Mouse (Mus musculus): Measurements from ENCODE around the gene Mbnl2. TPM values are rescaled to one million over a fixed set of nuclear protein-coding genes. Genes with fewer than 3 reads are reported as not detected.

Mbnl2 gene
- polyA plus RNA-seq, 3 experiments from 2014 or later: 42.4 to 57.5 (median 51.7) TPM

- ATAC-seq: no peak
Observed at GRCm38 (mm10) chr14:120298439-120298838, 23.0 kb downstream of the Mbnl2 start.

- no peak for ATAC-seq
Observed at GRCm38 (mm10) chr14:120299716-120300115, 24.2 kb downstream of the Mbnl2 start.

GRCm38 (mm10) chr14:120300191-120300590 lies 24.7 kb downstream of the Mbnl2 start:
- no peak for ATAC-seq

DNA sequence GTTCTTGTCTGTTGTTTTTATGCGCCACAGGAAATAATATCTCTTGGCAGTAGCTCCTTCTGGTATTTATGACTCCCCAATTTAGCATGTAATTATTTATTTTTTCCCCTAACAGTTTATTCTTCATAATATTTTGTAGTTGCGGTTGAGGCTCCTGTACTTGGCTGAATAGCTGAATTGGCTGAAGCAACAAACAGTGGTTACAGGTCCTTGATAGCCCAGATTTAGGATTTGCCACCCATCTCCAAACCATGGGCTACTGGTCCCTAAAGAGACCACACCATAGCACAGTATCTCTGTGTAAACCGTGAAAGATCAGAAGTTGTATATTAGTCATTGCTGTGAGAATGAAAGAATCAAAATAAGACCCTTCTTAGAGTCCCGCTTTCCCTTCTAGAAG lies 25.3 kb downstream of the Mbnl2 start:
- no peak for ATAC-seq

GRCm38 (mm10) chr14:120302913-120303548 lies 27.6 kb downstream of the Mbnl2 start:
- no peak for ATAC-seq

- ATAC-seq: peak; percentile 21
Observed at GRCm38 (mm10) chr14:120306229-120306628, 30.8 kb downstream of the Mbnl2 start.

DNA sequence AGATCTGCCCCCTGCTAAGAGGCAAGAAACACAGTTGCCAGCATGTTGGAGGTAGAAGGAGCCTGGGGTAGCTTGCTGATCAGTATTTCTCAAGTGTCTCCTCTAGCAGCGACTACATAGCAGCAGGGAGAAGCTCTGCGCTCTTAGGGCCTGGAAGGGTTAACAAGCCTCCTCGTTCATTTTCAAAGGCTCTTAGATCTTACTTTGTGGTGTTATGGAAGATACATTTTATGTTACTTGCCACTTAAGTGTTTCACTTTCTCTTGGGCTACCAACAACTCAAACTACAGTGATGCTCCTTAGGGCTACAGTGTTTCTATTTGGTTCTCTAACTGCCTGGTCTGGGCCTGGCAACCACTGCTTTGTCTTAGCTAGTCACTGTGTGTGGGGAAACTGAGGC lies 31.9 kb downstream of the Mbnl2 start:
- peak; percentile 42 for ATAC-seq

DNA sequence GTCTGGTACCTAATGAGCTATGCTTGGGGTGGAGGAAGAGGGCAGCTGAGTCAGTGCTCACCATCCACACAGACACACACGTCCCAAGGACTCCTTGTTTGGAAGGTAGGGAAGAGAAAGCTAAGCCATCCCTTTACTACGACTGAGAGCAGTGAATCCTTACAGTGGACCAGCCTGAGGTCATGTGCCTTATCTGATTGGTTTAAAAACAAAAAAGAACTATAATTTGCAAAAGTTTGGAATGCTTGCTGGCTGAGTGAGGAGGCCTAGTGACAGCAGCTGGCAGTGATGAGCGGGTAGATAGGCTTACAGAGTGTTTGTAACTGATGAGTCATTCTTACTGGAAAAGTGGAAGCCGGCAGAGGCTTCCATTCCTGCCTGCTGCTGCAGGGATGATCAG lies 32.5 kb downstream of the Mbnl2 start:
- ATAC-seq: no peak

- ATAC-seq: no peak
Observed at GRCm38 (mm10) chr14:120309691-120310090, 34.2 kb downstream of the Mbnl2 start.

- no peak for ATAC-seq
Observed at GRCm38 (mm10) chr14:120311330-120312097, 36.0 kb downstream of the Mbnl2 start.

- peak; percentile 82 for ATAC-seq
Observed at GRCm38 (mm10) chr14:120312661-120313406, 37.4 kb downstream of the Mbnl2 start.

DNA sequence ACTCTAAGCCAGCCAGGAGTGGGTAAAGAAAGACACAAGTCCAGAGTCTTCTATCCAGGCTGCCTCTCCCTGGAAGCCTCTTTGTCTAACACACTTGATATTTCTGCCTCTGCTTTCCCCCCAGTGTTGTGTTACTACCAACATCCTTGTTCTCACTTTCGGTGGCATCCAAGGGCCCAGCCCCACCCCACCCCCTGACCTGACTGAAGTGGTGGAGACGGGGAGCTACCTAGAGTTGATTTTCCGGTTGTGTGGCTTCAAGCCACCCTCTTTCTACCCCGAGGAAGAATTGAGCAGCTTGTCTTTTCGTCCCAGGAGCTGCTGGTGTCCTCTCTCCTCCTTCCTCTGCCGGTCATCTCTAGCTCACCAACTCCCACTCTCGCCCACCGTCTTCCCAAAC lies 38.0 kb downstream of the Mbnl2 start:
- ATAC-seq: peak; percentile 62

GRCm38 (mm10) chr14:120315721-120316120 lies 40.3 kb downstream of the Mbnl2 start:
- ATAC-seq: no peak

GRCm38 (mm10) chr14:120318326-120318935 lies 43.0 kb downstream of the Mbnl2 start:
- ATAC-seq: no peak

DNA sequence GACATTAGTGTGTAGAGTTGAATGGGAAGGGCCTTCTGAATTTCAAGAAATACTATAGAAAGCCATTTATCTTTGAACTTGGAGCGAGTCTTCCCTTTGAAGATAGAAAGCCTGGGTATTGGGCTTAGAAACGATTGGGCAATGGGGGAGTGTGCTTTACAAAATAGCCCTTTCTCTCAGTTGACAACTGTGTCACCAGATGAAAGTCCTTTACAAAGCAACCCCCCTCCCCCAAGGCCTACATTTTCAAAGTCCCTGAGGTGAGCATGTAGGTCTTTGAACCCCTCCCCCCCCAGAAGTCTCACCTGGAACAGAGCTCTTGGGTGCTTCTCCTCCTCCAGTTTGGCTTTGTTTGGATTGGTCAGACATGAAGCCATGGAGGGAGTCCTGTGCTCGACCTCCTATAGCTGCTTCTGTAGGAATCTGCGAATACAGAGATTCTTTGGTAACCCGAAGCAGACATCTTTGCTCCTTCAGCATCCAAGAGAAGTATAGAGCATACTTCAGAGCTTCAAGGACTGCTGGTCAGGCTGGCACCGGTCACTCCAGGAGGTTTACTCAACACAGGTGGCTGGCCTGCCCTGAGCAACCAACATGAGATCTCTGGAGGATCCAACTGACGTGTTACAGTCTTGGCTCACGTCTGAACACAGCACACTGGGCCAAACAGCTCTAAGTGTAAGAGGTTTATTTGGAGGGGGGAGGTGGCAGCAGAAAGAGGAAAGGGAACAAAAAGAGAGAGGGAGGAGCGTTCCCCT lies 43.7 kb downstream of the Mbnl2 start:
- no peak for ATAC-seq

GRCm38 (mm10) chr14:120322041-120322440 lies 46.6 kb downstream of the Mbnl2 start:
- no peak for ATAC-seq

DNA sequence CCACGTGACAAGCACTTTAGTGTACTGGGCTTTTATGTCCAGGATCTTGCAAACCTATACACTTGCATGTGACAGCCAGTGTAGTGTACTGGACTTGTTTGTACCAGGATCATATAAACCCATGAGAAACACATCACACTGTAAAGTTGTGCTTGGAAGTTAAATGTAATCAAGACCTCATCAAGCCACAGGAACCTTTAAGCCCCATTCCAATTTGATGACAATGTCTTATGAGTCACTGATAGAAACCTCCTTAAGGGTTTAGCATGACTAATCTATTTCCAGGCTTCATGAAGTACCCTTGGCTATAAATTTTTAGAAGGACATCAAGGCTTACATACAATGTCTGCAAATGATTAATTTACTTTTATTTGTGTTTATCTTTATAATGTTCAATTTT lies 47.6 kb downstream of the Mbnl2 start:
- no peak for ATAC-seq

- no peak for ATAC-seq
Observed at GRCm38 (mm10) chr14:120324061-120324791, 48.8 kb downstream of the Mbnl2 start.

DNA sequence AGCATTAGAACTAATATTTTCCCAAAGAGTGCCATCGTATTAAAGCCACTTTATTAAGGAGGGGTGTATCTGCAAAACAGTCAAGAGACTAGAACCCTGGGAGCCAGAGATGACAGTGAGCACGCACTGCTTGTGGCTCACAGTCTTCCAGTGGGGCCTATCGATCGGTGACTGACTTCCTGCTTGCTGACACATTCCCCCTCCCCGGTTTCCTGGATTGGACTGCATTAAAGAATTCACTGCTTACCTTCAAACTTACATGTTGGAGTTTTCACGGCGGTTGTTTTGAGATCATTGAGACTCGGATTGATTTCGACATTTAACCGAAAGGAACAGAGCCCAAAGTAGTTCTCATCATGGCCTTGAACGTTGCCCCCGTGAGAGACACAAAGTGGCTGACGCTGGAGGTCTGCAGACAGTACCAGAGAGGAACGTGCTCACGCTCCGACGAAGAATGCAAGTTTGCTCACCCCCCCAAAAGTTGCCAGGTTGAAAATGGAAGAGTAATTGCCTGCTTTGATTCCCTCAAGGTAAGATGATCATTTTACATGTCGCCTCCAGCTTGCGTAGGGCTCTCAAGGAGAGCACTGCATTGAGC lies 49.5 kb downstream of the Mbnl2 start:
- no peak for ATAC-seq

GRCm38 (mm10) chr14:120325673-120326072 lies 50.2 kb downstream of the Mbnl2 start:
- no peak for ATAC-seq

DNA sequence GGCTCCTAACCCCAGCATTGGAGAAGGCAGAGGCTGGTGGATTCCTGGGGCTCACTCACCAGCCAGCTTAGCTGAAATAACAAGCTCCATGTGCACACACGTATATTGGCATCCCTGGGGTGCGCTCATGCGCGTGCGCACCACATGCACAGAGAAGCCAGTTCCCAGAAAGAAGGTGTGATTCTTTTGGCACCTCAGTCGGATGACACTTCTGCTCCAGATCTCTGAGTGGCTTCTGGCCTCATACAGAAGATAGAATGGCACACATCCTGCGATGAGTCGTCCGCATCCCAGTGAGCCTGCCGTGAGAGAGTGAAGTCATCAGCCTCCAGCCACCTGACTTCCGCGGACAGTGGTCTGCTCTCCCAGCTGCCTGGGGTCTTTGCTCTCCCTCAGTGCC lies 55.0 kb downstream of the Mbnl2 start:
- ATAC-seq: no peak
